Mouse (Mus musculus) testis, adult 2 months (tissue): ENCODE data around the gene C1ql4.

ENCODE experiments used
- CTCF ChIP-seq: fragments of 200-500 bp; IDR thresholded peaks from 2 replicates; pipeline ENCODE4 v1.5.1; 2012; ENCODE audit warnings: low read depth, mild to moderate bottlenecking, inconsistent platforms, low read length, moderate library complexity; ENCODE audit not compliant: control insufficient read depth, insufficient read depth, insufficient replicate concordance
- POLR2A ChIP-seq: fragments of 200-500 bp; IDR thresholded peaks from 2 replicates; pipeline ENCODE4 v1.6.1; 2012; ENCODE audit warnings: low read depth, mild to moderate bottlenecking, inconsistent platforms, low read length, moderate library complexity; ENCODE audit not compliant: control insufficient read depth

- TF ChIP-seq CTCF (no peak), POLR2A (no peak)
Observed at GRCm38 (mm10) chr15:99038797-99039196, 48.8 kb downstream of the C1ql4 start.
